Mouse (Mus musculus): ENCODE results near the gene Zfp710. TPM values are rescaled to one million over a fixed set of nuclear protein-coding genes. Genes with fewer than 3 reads are reported as not detected.

Gene Zfp710
- polyA plus RNA-seq, 2 experiments, result 15.0 to 24.7 TPM

DNA sequence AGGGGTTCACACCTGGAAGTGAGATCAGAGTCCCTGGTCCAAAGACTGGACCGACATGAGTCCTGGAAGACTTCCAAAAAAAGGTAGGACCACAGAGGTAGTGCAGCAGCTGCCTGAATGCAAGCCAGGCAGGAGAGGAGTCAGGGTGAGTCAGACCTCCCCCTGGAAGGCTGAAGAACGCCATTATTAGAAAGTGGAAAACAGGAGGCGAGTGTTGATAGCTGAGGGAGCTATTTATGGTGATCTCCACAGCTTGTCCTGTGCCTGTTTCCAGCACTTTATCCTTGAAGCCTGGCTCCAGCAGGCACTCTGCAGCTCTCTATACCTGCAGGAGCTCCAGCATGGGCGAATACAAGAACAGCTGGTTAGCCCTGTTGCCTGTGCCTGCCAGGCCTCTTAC, 94.6 kb downstream of the Zfp710 start:
- H3K4me1 ChIP-seq (ENCODE audit: control insufficient read depth, insufficient read depth, low read length), result peaks cover 9% of the 10 kb centered on the region
- H3K4me2 ChIP-seq (replicated peaks; ENCODE audit: low read depth, low read length, severe bottlenecking), result no peak overlapping the region
- H3K27ac ChIP-seq (replicated peaks; ENCODE audit: low read depth, low read length), result no peak overlapping the region
- ATAC-seq (ENCODE audit: low FRiP score, low read depth), result no peak
- no peak for DNase-seq (ENCODE audit: low spot score)
- H3K36me3 ChIP-seq (ENCODE audit: control insufficient read depth, insufficient read depth, low read length), result no peaks in the 10 kb centered on the region
- no peaks in the 10 kb centered on the region for H3K27me3 ChIP-seq (ENCODE audit: control insufficient read depth, insufficient read depth, low read length)
- whole genome bisulfite sequencing, result 51% methylated on average over 4 of the region's 4 CpGs
- no peak overlapping the region for H3K9ac ChIP-seq (ENCODE audit: low read depth, low read length, severe bottlenecking)
- no peaks in the 10 kb centered on the region for H3K9me3 ChIP-seq (ENCODE audit: control insufficient read depth, low read length)
- H3K4me3 ChIP-seq (replicated peaks; ENCODE audit: low read length), result no peak overlapping the region
- TF ChIP-seq POLR2A (IDR thresholded peaks at IDR 0.05; ENCODE audit: borderline replicate concordance, extremely low read depth, insufficient read depth, insufficient read length), result no peak

DNA sequence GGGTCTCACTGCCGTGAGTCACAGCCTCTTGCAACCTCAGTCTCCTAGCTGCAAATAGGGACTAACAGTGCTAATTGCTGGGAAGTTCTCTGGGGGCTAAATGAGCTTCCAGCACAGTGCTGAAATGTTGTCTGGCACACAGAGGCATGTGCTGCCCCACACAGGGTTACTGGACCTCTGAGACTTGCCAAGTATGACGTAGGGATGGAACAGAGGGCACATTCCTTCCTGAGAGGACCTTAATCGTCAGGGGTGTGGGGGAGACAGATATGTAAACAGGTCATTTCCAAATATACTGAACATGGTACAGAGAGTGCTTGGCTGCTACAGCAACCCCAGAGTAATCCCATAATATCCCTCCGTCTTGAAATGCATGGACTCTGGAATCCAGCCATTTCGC, 96.5 kb downstream of the Zfp710 start:
- Histone ChIP-seq H3K9ac (ENCODE audit: low read depth, low read length, severe bottlenecking) (no peak overlapping the region), H3K4me1 (ENCODE audit: control insufficient read depth, insufficient read depth, low read length) (peaks cover 4% of the 10 kb centered on the region), H3K27me3 (ENCODE audit: control insufficient read depth, insufficient read depth, low read length) (no peaks in the 10 kb centered on the region), H3K4me3 (replicated peaks; ENCODE audit: low read length) (no peak overlapping the region), H3K4me2 (replicated peaks; ENCODE audit: low read depth, low read length, severe bottlenecking) (no peak overlapping the region), H3K36me3 (ENCODE audit: control insufficient read depth, insufficient read depth, low read length) (no peaks in the 10 kb centered on the region), H3K9me3 (ENCODE audit: control insufficient read depth, low read length) (no peaks in the 10 kb centered on the region), H3K27ac (replicated peaks; ENCODE audit: low read depth, low read length) (no peak overlapping the region)
- ATAC-seq (ENCODE audit: low FRiP score, low read depth) (no peak), DNase-seq (ENCODE audit: low spot score) (no peak)
- no peak for TF ChIP-seq POLR2A (IDR thresholded peaks at IDR 0.05; ENCODE audit: borderline replicate concordance, extremely low read depth, insufficient read depth, insufficient read length)
- 46% methylated on average over 5 of the region's 5 CpGs for WGBS

DNA sequence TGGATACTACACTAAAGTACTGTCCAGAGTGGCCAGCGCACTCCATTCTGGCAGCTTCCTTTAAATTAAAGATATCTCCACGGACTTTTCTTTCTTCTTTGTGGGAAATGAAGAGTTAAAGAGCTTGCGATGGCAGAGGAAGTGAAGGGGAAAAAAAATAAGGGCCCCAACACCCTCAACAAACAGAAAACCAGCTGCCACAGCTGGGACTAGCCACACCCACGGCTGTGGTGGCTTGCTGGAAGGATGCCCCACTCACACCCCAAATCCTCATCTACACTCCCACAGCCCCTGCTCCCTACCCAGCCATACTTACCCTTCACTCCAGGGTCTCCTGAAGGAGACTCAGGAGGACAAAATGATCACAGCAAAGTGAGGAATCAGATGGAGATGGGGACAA, 98.5 kb downstream of the Zfp710 start:
- ATAC-seq (ENCODE audit: low FRiP score, low read depth) (no peak), DNase-seq (ENCODE audit: low spot score) (no peak)
- Histone ChIP-seq H3K4me3 (replicated peaks; ENCODE audit: low read length) (no peak overlapping the region), H3K27me3 (ENCODE audit: control insufficient read depth, insufficient read depth, low read length) (no peaks in the 10 kb centered on the region), H3K4me1 (ENCODE audit: control insufficient read depth, insufficient read depth, low read length) (no peaks in the 10 kb centered on the region; the same call in 1 of the 2 replicates), H3K4me2 (replicated peaks; ENCODE audit: low read depth, low read length, severe bottlenecking) (no peak overlapping the region), H3K9ac (ENCODE audit: low read depth, low read length, severe bottlenecking) (no peak overlapping the region), H3K36me3 (ENCODE audit: control insufficient read depth, insufficient read depth, low read length) (no peaks in the 10 kb centered on the region), H3K27ac (replicated peaks; ENCODE audit: low read depth, low read length) (no peak overlapping the region), H3K9me3 (ENCODE audit: control insufficient read depth, low read length) (no peaks in the 10 kb centered on the region)
- no peak for TF ChIP-seq POLR2A (IDR thresholded peaks at IDR 0.05; ENCODE audit: borderline replicate concordance, extremely low read depth, insufficient read depth, insufficient read length)
- WGBS, result 48% methylated on average over 4 of the region's 4 CpGs

DNA sequence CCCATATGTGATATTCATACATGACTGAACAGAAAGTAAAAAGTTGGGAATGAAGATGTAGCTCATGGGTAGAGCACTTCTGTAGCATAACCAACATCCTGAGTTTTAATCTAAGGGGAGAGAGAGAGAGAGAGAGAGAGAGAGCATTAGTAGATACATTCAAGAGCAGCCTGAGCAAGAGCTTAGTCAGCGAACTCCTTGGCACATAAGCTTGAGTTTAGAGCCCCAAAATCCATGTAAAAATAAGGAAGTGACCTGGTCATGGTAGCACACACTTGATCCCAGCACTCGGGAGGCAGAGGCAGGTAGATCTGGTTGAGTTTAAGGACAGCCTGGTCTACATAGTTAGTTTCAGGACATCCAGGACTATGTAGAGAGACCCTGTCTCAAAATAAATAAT, 99.1 kb downstream of the Zfp710 start:
- Histone ChIP-seq H3K4me2 (replicated peaks; ENCODE audit: low read depth, low read length, severe bottlenecking) (no peak overlapping the region), H3K4me1 (ENCODE audit: control insufficient read depth, insufficient read depth, low read length) (no peaks in the 10 kb centered on the region; the same call in 1 of the 2 replicates), H3K27ac (replicated peaks; ENCODE audit: low read depth, low read length) (no peak overlapping the region), H3K27me3 (ENCODE audit: control insufficient read depth, insufficient read depth, low read length) (no peaks in the 10 kb centered on the region), H3K4me3 (replicated peaks; ENCODE audit: low read length) (no peak overlapping the region), H3K9ac (ENCODE audit: low read depth, low read length, severe bottlenecking) (no peak overlapping the region), H3K9me3 (ENCODE audit: control insufficient read depth, low read length) (no peaks in the 10 kb centered on the region), H3K36me3 (ENCODE audit: control insufficient read depth, insufficient read depth, low read length) (no peaks in the 10 kb centered on the region)
- no peak for TF ChIP-seq POLR2A (IDR thresholded peaks at IDR 0.05; ENCODE audit: borderline replicate concordance, extremely low read depth, insufficient read depth, insufficient read length)
- DNase-seq (ENCODE audit: low spot score), result no peak
- no peak for ATAC-seq (ENCODE audit: low FRiP score, low read depth)
- WGBS, result 88% methylated on average over 2 of the region's 2 CpGs

DNA sequence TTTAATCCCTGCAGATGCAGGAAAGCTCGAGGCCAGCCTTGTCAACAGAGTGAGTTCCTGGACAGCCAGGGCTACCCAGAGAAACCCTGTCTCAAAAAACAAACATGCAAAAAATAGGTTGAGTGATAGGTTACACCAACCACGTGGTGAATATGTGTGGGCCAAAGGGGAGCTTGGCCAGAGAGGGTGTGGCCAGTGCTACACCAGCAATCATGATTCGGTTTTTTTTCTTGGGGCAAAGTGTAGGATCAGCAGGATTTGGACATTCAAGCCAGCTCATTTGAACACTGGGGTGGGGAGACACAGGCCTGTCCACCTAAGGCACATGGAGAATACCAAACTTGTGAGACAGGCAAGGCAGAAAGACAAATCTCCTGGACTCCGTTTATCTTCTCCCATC, 104.7 kb downstream of the Zfp710 start:
- TF ChIP-seq POLR2A (IDR thresholded peaks at IDR 0.05; ENCODE audit: borderline replicate concordance, extremely low read depth, insufficient read depth, insufficient read length), result no peak
- Histone ChIP-seq H3K4me2 (replicated peaks; ENCODE audit: low read depth, low read length, severe bottlenecking) (no peak overlapping the region), H3K36me3 (ENCODE audit: control insufficient read depth, insufficient read depth, low read length) (no peaks in the 10 kb centered on the region), H3K4me3 (replicated peaks; ENCODE audit: low read length) (no peak overlapping the region), H3K9me3 (ENCODE audit: control insufficient read depth, low read length) (no peaks in the 10 kb centered on the region), H3K27ac (replicated peaks; ENCODE audit: low read depth, low read length) (no peak overlapping the region), H3K9ac (ENCODE audit: low read depth, low read length, severe bottlenecking) (no peak overlapping the region), H3K4me1 (ENCODE audit: control insufficient read depth, insufficient read depth, low read length) (peaks cover 6% of the 10 kb centered on the region), H3K27me3 (ENCODE audit: control insufficient read depth, insufficient read depth, low read length) (no peaks in the 10 kb centered on the region)
- 68% methylated on average over 4 of the region's 4 CpGs for WGBS
- DNase-seq (ENCODE audit: low spot score), result no peak
- ATAC-seq (ENCODE audit: low FRiP score, low read depth), result no peak
